Mouse (Mus musculus) mature B cell (primary cell): ENCODE results near the gene Nphp1.

Experiments used
- in situ Hi-C: fragments of 300-500 bp; cut with MboI; formaldehyde crosslinking; loops from 2 replicates; pipeline ENCODE4 v1.14.3; 2019

The Nphp1 gene

DNA sequence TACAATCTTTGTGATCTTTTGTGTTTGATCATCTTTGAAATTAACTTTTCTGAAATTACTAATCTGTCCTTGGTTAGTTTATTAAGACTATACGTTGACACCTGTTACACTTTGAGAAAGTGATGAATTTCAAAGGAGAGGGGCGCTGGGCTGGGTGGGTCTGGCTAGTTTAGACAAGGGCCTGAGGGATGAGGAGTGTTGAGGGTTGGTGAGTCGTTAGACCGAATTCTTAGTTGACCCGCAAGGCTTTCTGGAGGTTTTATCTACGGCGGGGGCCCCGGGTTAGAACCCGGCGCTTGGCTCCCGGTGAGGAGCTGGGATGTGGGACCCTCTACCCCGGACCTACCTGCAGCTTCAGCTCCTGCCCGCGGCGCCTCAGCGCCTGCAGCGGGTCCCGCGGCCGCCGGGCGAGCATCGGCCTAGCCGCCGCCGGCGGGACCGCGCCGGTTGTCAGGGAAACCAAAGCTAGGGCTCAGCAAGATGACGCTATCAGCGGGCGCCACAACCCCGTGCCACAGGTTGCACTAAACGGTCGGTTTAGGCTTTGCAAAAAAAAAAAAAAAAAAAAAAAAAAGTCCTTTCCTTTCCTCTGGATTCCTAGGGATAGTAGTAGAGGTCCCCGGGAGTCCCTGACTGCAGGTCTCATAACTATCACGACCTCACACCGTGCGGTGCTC, at the start of gene Nphp1:
TSS of gene Nphp1 (minus strand) at position 458 of the 677 bp plus-strand sequence.
- in situ Hi-C loops, result no loop called here

GRCm38 (mm10) chr2:127832833-127833190, 44.1 kb upstream of the Nphp1 start:
- in situ Hi-C loops, result no loop called here

DNA sequence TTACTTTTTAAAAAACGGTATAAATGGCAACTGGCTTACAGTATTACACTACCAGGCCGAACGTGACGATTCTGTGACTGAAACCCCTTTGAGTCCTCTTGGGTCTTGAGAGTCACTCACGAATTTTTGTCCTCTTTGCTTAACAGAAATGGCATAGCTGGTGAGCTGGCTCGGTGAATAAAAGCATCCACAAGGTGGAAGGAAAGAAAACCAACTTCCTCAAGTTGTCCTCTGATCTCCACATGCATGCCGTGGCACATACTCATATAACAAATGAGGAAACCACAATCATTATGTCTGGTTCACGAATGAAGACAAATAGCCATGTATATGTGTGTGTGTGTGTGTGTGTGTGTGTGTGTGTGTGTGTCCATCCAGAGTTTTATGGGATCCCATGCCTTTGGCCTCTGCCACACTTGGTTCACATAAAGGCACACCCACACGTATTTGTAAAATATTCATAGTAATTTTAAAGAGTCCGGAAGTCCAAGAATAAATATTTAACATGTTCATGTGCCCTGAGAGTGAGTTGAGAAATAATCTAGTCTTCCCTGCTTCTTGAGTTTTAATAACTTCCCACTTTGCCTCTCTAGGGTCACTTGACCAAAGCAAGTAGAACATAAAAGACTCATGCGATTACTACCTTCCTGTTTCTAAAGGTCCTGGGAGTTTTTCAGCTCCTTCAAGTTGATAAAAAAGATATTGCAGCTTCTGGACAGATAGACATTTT, 43.6 kb upstream of the Nphp1 start:
- in situ Hi-C loops, result no loop called here

DNA sequence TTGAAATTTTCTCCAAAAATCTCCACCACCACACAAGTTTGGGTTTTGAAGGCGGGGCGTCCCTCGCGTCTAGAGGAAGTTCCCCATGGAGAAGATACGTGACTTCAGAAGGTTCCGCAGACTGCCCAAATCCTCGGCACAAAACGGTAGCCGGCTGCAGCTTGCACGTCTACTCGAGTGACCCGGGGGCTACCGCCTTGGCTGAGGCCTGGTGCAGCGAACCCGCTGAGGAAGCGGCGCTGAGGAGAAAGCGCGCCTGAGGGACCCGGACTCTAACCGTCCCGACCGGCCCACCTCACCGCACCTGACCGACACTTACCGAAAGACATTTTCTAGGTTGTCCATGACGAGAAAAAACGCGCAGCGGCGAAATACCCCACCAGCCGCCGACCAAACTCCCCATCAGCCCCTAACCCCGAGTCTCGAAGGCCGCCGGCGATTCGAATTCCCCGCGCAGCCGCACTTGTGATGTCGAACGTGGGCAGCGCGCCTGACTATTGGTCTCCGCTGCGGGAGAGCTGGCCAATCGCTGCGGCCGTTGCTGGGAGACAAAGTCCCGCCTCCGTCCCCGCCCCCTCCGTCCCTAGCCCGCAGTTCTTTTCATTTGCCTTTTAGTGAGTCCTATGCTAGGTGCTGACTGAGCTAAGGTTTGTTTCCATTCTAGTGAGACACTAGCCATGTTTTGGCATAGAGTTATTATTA, 42.9 kb upstream of the Nphp1 start, which contains the start of gene Bub1:
TSS of gene Bub1 (minus strand) at position 465 of the 702 bp plus-strand sequence.
- in situ Hi-C loops, result no loop called here

DNA sequence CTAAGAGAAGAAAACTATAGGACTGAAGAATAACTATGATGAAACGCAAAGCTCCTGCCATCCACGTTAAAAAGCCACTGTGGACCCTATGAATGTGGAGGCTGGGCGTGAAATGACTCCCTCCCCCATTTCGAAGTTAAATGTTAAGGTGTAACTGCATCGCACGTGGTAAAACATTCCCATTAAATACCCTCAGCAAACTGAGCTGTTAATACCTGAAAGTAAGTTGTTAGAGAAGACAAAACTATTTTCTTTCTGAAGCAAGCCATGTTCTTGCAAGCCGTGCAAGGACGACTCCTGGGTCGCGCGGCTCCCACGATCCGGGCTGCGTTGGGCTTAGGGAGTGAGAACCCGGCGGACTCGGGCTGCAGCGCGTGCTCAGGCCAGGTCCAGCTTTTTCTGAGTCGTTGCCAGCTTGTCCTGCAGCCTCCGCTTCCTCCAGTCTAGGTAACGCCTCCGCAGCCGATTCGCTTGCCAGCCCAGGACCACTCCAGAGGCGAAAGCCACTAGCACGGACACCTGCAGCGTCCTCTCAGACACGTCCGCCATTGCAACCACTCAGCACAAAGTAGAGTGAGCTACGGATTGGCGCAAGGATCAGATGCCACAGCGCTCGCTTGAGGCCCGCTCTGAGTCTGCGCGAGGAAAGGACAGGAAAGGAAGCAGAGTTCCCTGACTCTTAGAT, 3.4 kb upstream of the Nphp1 start, which contains the start of gene Mtln:
TSS of gene Mtln (minus strand) at position 570 of the 685 bp plus-strand sequence.
- in situ Hi-C loops, result no loop called here

GRCm38 (mm10) chr2:127789651-127790270, 1.1 kb upstream of the Nphp1 start:
- in situ Hi-C loops, result no loop called here

DNA sequence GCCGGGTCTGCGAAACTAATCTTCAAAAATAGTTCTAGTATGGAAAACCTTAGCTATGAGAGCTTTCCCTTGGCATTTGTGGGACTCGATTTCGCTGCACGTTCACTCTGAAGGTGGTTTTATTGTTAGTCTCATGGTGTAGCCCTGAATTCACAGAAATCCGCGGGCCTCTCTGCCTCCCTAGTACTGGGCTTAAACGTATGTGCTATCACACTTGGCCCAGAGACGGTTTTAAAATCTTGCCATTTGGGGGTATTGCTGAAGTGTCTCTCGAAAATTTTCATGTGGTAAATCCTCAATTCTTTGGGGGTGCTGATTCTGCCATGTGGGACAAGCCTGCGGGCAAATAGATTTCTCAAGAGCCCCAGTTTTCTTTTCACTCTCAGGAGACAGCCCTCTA, 441 bp upstream of the Nphp1 start:
- in situ Hi-C loops, result no loop called here

DNA sequence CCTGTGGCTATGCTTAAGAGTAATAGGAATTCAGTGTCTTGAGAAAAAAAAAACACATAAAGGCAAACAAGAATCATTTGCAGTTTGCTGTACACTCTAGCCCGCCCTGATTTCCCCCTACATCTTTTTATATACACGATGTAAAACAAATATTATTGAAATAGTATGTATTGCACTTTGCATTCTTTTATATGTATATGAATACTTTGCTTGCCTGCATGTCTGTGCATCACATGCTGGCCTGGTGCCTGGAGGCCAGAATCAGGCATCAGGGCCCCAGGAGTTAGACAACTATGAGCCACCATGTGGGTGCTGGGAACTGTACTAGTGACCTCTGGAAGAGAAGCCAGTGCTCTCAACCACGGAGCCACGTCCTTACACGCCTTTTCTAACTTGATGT, 1.5 kb downstream of the Nphp1 start:
- in situ Hi-C loops, result no loop called here

- in situ Hi-C loops, result no loop called here
These were observed 10.2 kb downstream of the Nphp1 start for GRCm38 (mm10) chr2:127778451-127778850.

GRCm38 (mm10) chr2:127775013-127775412, 13.7 kb downstream of the Nphp1 start:
- in situ Hi-C loops, result no loop called here

- in situ Hi-C loops, result no loop called here
These were observed 14.1 kb downstream of the Nphp1 start for GRCm38 (mm10) chr2:127774578-127774941.

GRCm38 (mm10) chr2:127773938-127774577, 14.6 kb downstream of the Nphp1 start:
- in situ Hi-C loops, result no loop called here

DNA sequence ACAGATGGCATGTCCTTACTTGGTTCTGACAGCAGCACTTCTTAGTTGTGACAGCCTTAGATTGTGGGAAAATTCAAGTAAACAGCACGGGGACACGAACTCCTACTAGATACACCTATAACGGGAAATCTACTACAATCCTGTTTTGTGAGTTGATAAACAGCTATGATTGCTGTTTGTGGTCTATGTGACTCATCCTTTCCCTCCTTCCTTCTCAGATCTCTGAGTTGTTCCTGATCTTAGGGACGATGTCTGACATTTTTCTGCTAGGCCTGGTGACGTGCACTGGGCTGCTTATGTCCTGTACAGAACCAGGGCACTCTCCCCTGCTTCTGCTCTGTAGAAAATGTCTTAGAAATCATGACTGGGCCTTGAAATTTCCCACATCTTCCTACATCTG, 27.1 kb downstream of the Nphp1 start:
- in situ Hi-C loops, result no loop called here

DNA sequence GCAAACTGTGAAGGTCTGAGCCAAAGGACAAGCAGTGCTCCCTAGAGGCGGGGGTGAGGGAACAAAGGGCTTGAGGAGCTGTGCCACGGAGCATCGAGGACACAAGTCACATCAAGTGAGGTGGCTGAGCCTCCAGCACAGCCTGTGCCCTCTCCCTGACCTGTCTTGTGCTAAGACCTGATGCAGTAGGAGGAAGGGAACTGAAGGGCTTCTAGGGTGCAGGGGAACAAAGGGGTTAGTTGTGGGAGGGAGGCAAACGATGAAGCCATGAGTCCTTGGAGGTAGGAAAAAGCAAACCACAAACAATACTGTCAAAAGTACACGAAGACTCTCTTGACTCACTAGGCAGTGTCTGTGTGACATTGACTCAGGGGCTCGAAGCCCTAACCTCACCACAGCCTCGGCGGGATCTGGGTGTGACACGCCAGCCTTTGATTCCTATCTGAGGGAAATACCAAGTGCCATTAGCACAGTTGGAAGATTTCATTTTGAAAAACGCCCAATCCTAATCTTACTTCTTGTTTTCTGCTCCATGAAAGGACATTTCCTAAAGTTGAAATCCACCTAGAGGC, 28.2 kb downstream of the Nphp1 start:
- in situ Hi-C loops, result no loop called here

- in situ Hi-C loops, result no loop called here
These were observed 28.7 kb downstream of the Nphp1 start for GRCm38 (mm10) chr2:127760014-127760413.

GRCm38 (mm10) chr2:127759157-127759880, 29.4 kb downstream of the Nphp1 start:
- in situ Hi-C loops, result no loop called here

GRCm38 (mm10) chr2:127757171-127757570, 31.5 kb downstream of the Nphp1 start:
- in situ Hi-C loops, result no loop called here

- in situ Hi-C loops, result no loop called here
These were observed 34.6 kb downstream of the Nphp1 start for GRCm38 (mm10) chr2:127754113-127754512.

- in situ Hi-C loops, result no loop called here
These were observed 36.7 kb downstream of the Nphp1 start for GRCm38 (mm10) chr2:127751849-127752610.
